Comparison of ENCODE assay signal across 8 mouse cellular contexts in genomic region chr2:173023966-173024365, GRCm38 (mm10). TPM values are rescaled to one million over a fixed set of nuclear protein-coding genes. Genes with fewer than 3 reads are reported as not detected.
DNase-seq lines count a peak whose midpoint lies in the region; ATAC-seq and TF ChIP-seq lines count a peak whose summit lies in the region.

No protein-coding gene starts in this region.

- peak overlapping the region; percentile 95 for H3K27ac ChIP-seq in gastrocnemius, adult 2 months
- no peak overlapping the region for H3K27ac ChIP-seq in neural tube, embryonic 11.5 days (ENCODE audit: low read depth, low read length)
- no peak overlapping the region for H3K27ac ChIP-seq in limb, embryonic 10.5 days
- no peak overlapping the region for H3K27ac ChIP-seq in stomach, embryonic 15.5 days

- peak overlapping the region; percentile 85 for H3K4me3 ChIP-seq in gastrocnemius, adult 2 months
- no peak overlapping the region for H3K4me3 ChIP-seq in neural tube, embryonic 11.5 days (ENCODE audit: low read depth, low read length)
- H3K4me3 ChIP-seq in limb, embryonic 10.5 days, result peak overlapping the region; percentile 83; the same call in 1 of the 2 replicates
- H3K4me3 ChIP-seq in stomach, embryonic 15.5 days (replicated peaks), result peak overlapping the region; percentile 75

- H3K9ac ChIP-seq in neural tube, embryonic 11.5 days (ENCODE audit: low read length), result no peak overlapping the region
- peak overlapping the region; percentile 13; the same call in 1 of the 2 replicates for H3K9ac ChIP-seq in stomach, embryonic 15.5 days

- no peak for DNase-seq in gastrocnemius, adult 2 months
- DNase-seq in gastrocnemius, adult 18-20 months (ENCODE audit: low spot score), result no peak
- DNase-seq in neural tube, embryonic 11.5 days (ENCODE audit: low spot score), result no peak
- no peak for DNase-seq in neural tube, embryonic 10.5 days (ENCODE audit: extremely low spot score, low spot score)
- DNase-seq in limb, embryonic 10.5 days (ENCODE audit: low spot score), result no peak
- DNase-seq in left cerebral cortex, postnatal 25 days (ENCODE audit: low spot score in 2 of 2), result no peak
- no peak for DNase-seq in layer of hippocampus, adult 18-20 months (ENCODE audit: low spot score in 2 of 2)

- 87% methylated on average over 4 of the region's 4 CpGs for WGBS in neural tube, embryonic 11.5 days
- 88% methylated on average over 4 of the region's 4 CpGs for WGBS in limb, embryonic 10.5 days
- 66% methylated on average over 4 of the region's 4 CpGs for WGBS in stomach, embryonic 15.5 days

- peaks cover 2% of the 10 kb centered on the region for H3K36me3 ChIP-seq in neural tube, embryonic 11.5 days (ENCODE audit: control insufficient read depth, insufficient read depth, low read length)
- peaks cover 59% of the 10 kb centered on the region for H3K36me3 ChIP-seq in limb, embryonic 10.5 days
- H3K36me3 ChIP-seq in stomach, embryonic 15.5 days, result 0 out of 2 replicates have a peak, but pooled peaks cover 5% of the 10 kb centered on the region

- H3K27me3 ChIP-seq in neural tube, embryonic 11.5 days (ENCODE audit: control insufficient read depth, insufficient read depth, low read length), result peaks cover 8% of the 10 kb centered on the region
- peaks cover 12% of the 10 kb centered on the region for H3K27me3 ChIP-seq in limb, embryonic 10.5 days (ENCODE audit: low read depth, poor library complexity, severe bottlenecking)
- peaks cover 4% of the 10 kb centered on the region; the same call in 1 of the 2 replicates for H3K27me3 ChIP-seq in stomach, embryonic 15.5 days (replicated peaks)

- H3K9me3 ChIP-seq in neural tube, embryonic 11.5 days (ENCODE audit: control insufficient read depth, low read length), result no peaks in the 10 kb centered on the region
- no peaks in the 10 kb centered on the region for H3K9me3 ChIP-seq in limb, embryonic 10.5 days (replicated peaks)
- no peaks in the 10 kb centered on the region for H3K9me3 ChIP-seq in stomach, embryonic 15.5 days

- intact Hi-C loops in gastrocnemius, adult 2 months (cut with DNase I), result loop anchor here (2.0 kb wide), 1 partner anchor 57 kb away; no protein-coding TSS in a partner anchor
- intact Hi-C loops in left cerebral cortex, postnatal 25 days (cut with DNase I), result loop anchor here (10.0 kb wide), 1 partner anchor 61 kb away; no protein-coding TSS in a partner anchor

- TF ChIP-seq CTCF in gastrocnemius, adult 2 months (IDR thresholded peaks at IDR 0.05), result no peak

- peak overlapping the region; percentile 86; the same call in 1 of the 2 replicates for H3K4me2 ChIP-seq in neural tube, embryonic 11.5 days (ENCODE audit: low read depth)
- H3K4me2 ChIP-seq in stomach, embryonic 15.5 days, result peak overlapping the region; percentile 86

- ATAC-seq in neural tube, embryonic 11.5 days (ENCODE audit: insufficient read depth, low FRiP score, low TSS enrichment), result no peak
- ATAC-seq in stomach, embryonic 15.5 days (ENCODE audit: insufficient read depth, low FRiP score, low read depth), result peak; percentile 9; the same call in 1 of the 2 replicates

- H3K4me1 ChIP-seq in neural tube, embryonic 11.5 days (ENCODE audit: control insufficient read depth, insufficient read depth, low read length), result peaks cover 39% of the 10 kb centered on the region
- H3K4me1 ChIP-seq in limb, embryonic 10.5 days, result peaks cover 71% of the 10 kb centered on the region
- H3K4me1 ChIP-seq in stomach, embryonic 15.5 days, result peaks cover 68% of the 10 kb centered on the region

RNA-seq across cellular contexts. Expression of gene Rbm38, which starts 3.7 kb away (rescaled TPM):
- 100 to 1,000 TPM; 181 to 246 TPM for total RNA-seq in gastrocnemius, adult 2 months (2021)
- 100 to 1,000 TPM; 225 to 230 TPM for total RNA-seq in gastrocnemius, adult 18-20 months (2021)
- 73.6 and 74.2 TPM in 2 replicates for polyA plus RNA-seq in neural tube, embryonic 11.5 days (2014; fragmentation: Nextera tagmentation; extraction: Ambion mirVana)
- polyA plus RNA-seq in limb, embryonic 10.5 days (2016; fragmentation: Nextera tagmentation; extraction: Ambion mirVana), result 74.1 and 97.5 TPM in 2 replicates
- 43.6 and 56.6 TPM in 2 replicates for polyA plus RNA-seq in stomach, embryonic 15.5 days (2015; fragmentation: Nextera tagmentation; extraction: Ambion mirVana)
- 1 to 10 TPM; 2.2 to 3.4 TPM for total RNA-seq in left cerebral cortex, postnatal 25 days (2021)
- 1 to 10 TPM; 4.5 to 4.7 TPM for total RNA-seq in layer of hippocampus, adult 18-20 months (2021)

RNA-seq across cellular contexts. Expression of gene Rae1, which starts 24.0 kb away (rescaled TPM):
- total RNA-seq in gastrocnemius, adult 2 months (2021), result 10 to 100 TPM; 12.4 to 14.4 TPM
- total RNA-seq in gastrocnemius, adult 18-20 months (2021), result 10 to 100 TPM; 11.0 to 11.2 TPM
- polyA plus RNA-seq in neural tube, embryonic 11.5 days (2014; fragmentation: Nextera tagmentation; extraction: Ambion mirVana), result 137 and 140 TPM in 2 replicates
- polyA plus RNA-seq in limb, embryonic 10.5 days (2016; fragmentation: Nextera tagmentation; extraction: Ambion mirVana), result 179 and 196 TPM in 2 replicates
- polyA plus RNA-seq in stomach, embryonic 15.5 days (2015; fragmentation: Nextera tagmentation; extraction: Ambion mirVana), result 110 and 118 TPM in 2 replicates
- total RNA-seq in left cerebral cortex, postnatal 25 days (2021), result 10 to 100 TPM; 54.5 to 54.8 TPM
- 10 to 100 TPM; 70.3 to 75.5 TPM for total RNA-seq in layer of hippocampus, adult 18-20 months (2021)

RNA-seq across cellular contexts. Expression of gene Spo11, which starts 46.5 kb away (rescaled TPM):
- total RNA-seq in gastrocnemius, adult 2 months (2021), result not detected
- not detected for total RNA-seq in gastrocnemius, adult 18-20 months (2021)
- 0.42 and 1.1 TPM in 2 replicates for polyA plus RNA-seq in neural tube, embryonic 11.5 days (2014; fragmentation: Nextera tagmentation; extraction: Ambion mirVana)
- 0.36 and 0.79 TPM in 2 replicates for polyA plus RNA-seq in limb, embryonic 10.5 days (2016; fragmentation: Nextera tagmentation; extraction: Ambion mirVana)
- 0.06 and 0.31 TPM in 2 replicates for polyA plus RNA-seq in stomach, embryonic 15.5 days (2015; fragmentation: Nextera tagmentation; extraction: Ambion mirVana)
- total RNA-seq in left cerebral cortex, postnatal 25 days (2021), result under 1 TPM; 0.41 to 0.73 TPM
- total RNA-seq in layer of hippocampus, adult 18-20 months (2021), result not detected

Comparison
In these comparisons a context has a peak if more than half of its experiments do, and no peak if none do; other contexts are left out.
1. RNA of gene Rbm38, which starts 3.7 kb away (total RNA-seq): 181 to 246 TPM in gastrocnemius, adult 2 months and 225 to 230 TPM in gastrocnemius, adult 18-20 months; 4.5 to 4.7 TPM in layer of hippocampus, adult 18-20 months and 2.2 to 3.4 TPM in left cerebral cortex, postnatal 25 days; every median in the first group is over 10 times any median in the second.